Mouse (Mus musculus): ENCODE data around the gene Dnajc3.

The Dnajc3 gene

GRCm38 (mm10) chr14:118931181-118931580, 6.6 kb upstream of the Dnajc3 start:
- 82% methylated on average over 2 of the region's 2 CpGs for WGBS

DNA sequence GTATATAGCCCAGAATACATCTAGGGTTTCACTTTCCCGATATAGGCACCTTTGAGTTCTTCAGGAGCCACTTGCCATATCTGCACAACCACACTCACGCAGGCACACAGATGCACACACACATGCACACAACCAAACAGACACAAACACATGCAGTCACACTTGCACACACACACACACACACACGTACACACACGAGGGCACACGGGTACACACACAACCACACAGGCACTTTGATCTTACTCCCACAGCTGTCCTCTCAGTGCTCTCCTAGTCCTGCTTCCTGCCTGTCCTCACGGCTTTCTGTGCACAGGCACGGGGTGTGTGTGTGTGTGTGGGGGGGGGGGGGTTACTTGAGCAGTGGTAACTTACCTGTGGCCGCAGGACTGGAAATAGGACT, 4.8 kb upstream of the Dnajc3 start:
- WGBS, result 68% methylated on average over 8 of the region's 8 CpGs

DNA sequence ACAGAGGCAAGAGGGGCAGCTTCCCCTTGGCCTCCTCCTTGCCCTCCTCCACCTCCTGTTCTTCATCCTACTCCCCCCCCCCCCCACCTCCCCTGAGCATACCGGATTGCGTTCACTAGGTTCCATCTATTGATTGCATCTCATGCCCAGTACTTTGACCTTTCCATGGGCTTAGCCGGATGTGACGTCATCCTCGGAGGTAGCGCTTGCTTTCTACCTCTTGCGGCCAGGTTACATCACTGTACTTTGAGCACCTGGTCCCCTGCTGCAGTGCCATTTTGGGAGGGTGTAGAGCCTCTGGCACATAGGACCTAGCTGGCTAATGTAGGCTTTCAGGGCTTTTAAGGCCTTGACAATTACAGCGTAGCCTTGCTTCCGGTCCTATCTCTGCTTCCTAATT, 3.1 kb upstream of the Dnajc3 start:
- WGBS, result 90% methylated on average over 9 of the region's 9 CpGs

- WGBS, result 71% methylated on average over 3 of the region's 3 CpGs
These were observed 1.5 kb upstream of the Dnajc3 start for GRCm38 (mm10) chr14:118936236-118936635.

- 43% methylated on average over 4 of the region's 4 CpGs for whole genome bisulfite sequencing
These were observed 824 bp upstream of the Dnajc3 start for GRCm38 (mm10) chr14:118936952-118937351.

DNA sequence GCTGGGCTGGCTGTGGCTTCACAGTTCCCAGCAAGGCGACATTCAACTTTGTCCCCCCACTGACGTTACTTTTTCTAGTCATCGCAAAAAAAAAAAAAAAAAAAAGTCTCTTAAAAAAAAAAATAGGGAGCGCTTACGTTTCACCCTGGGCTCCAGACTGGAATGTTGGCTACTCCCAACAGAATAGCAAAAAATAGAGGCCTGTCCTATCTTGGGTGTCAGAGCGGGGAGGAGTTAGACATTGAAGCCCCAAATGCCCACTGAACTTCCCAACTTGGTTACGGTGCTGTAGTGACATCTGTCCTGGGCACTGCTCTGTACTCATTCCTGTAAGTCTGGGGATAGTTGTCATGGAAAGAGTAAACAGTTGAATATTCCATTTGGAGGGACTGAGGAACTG, 775 bp downstream of the Dnajc3 start:
- under 1% methylated on average over 7 of the region's 7 CpGs for WGBS

DNA sequence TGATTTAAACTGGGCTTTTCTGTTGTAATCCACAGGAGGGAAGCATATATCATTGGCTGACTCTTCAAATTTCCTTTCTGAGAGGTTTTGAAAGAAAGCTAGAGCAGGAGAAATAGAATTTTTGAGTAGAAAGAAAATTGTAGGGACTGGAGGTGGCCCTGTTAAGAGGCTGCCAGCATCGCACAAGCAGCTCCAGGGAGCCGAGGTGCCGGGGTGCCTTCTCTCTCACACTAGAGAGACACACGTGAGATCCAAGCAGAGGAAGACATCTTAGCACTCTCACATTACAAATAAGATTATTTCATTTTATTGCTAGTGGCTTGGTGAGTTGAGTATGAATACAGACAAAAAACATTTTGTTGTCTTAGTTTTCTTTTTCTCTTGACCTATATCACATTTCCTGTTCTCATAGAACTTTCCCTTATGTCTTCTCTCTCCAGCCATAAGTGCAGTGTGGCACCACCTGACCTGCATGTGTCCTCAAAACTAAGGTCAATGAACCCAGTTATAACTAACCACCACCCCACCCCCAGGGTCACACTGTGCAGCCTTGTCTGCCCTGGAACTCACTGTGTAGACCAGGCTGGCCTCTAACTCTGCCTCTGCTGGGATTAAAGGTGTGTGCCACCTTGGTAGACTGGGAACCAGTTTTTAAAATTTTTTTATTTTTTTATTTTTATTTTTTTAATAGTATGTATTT, 3.2 kb downstream of the Dnajc3 start:
- WGBS, result 59% methylated on average over 4 of the region's 4 CpGs

GRCm38 (mm10) chr14:118942076-118942475, 4.3 kb downstream of the Dnajc3 start:
- 47% methylated on average over 12 of the region's 12 CpGs for WGBS

- WGBS, result 81% methylated on average over 2 of the region's 2 CpGs
These were observed 6.9 kb downstream of the Dnajc3 start for GRCm38 (mm10) chr14:118944702-118945101.

DNA sequence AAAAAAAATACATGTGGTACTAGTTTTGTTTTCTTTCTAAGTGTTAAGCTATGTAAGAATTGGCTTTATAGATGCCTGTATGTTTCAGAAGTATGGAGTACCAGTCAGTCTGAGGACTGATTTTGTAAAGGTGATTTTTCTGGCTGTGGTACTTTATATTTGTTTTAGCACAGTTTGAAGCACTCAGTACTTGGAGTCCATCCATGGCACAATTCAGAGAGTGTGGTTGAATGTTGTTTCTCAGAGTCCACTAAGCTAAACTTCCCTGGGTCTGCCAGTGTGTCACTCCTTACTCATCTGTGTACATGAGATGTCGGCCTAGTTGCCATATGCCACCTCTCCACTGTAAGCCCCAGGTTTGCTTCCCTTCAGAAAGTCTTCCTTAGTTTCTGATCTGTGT, 11.1 kb downstream of the Dnajc3 start:
- 50% methylated on average over 1 of the region's 1 CpGs for WGBS

DNA sequence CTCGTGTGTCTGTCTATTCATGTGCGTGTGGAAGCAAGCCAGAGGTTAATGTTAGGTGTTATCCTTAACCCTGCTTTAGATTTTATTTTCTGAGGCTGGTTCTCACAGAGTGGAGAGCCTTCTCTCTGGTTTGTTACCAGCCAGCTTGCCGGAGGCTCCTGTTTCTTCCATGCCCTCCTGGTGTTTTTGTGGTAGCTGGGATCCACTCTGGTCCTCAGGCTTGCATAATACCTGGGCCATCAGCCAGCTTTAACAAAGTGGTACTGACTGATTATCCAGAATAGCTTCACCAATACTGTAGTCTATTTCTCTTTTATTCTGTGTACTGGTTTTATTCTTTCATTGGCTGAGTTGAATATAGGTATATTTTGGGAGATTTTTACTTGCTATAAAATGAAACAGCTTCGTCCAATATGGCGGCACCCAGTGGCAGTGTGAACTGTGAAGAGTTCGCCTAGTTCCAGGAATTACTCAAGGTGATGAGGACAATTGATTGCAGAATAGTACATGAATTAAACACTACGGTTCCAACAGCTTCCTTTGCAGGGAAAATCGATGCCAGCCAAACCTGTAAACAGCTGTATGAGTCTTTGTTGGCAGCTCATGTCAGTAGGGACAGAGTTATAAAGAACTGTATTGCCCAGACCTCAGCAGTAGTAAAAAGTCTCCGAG, 14.3 kb downstream of the Dnajc3 start:
- 86% methylated on average over 9 of the region's 9 CpGs for WGBS

GRCm38 (mm10) chr14:118958010-118958409, 20.2 kb downstream of the Dnajc3 start:
- WGBS, result 65% methylated on average over 3 of the region's 3 CpGs

DNA sequence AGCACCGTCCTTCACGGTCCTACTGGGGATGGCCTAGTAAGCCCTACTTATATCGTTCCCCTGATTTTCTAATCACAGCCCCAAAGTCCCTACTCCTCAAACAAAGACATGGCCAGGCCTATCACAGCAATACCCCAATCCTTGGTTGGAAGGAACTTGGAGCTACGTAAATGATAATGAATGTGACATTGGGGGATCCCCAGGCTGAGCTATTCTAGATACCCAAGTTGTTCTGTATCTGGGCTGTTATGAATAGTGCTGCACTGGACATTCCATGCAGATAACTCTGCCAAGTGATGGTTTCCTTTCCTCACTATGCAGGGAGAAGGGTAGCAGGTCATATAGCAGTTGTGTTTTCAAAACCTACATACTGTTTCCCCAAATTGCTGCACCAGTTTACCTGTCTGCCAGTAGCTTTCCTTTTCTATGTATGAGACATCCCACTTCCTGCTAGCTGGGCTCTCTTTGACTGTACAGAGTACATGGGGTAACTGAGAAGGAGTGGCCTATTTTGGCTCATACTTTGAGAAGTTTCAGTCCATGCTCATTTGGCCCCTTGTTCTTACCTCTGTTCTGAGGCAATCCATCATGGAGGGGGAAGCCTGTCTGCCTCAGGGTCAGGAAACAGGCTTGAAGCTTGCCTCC, 27.7 kb downstream of the Dnajc3 start:
- 97% methylated on average over 4 of the region's 4 CpGs for WGBS

DNA sequence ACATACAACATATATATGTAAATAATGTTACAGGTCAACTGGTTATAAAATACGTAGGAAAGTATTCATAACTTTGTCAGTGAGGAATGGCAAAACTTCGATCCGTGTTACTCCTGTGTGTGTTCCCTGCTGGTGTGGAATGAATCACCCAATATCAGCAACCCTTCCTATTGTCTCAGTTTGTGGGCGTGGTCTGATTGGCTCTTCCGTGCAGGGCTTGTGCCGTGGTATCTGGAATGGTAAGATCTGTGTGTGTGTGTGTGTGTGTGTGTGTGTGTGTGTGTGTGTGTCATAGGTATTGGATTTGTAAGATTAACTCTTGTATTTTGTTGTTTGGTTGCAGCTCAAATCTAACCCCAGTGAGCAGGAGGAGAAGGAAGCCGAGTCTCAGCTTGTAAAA, 29.9 kb downstream of the Dnajc3 start:
- whole genome bisulfite sequencing, result 88% methylated on average over 7 of the region's 7 CpGs

DNA sequence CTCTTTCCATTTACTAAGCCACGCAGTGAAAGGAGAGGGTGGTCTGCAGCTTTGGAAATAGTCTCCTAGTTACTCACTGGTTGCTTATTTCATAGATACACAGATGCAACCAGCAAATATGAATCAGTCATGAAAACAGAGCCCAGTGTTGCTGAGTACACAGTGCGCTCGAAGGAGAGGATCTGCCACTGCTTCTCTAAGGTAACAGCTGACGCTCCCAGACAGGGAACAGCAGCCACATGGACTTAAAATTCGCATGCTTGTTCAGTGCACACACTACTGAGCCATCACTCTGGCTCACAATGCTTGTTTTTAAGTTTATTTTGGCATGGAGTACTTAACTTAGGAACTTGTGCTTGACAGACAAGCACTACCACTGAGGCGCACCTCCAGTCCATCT, 34.5 kb downstream of the Dnajc3 start:
- WGBS, result 75% methylated on average over 6 of the region's 6 CpGs

GRCm38 (mm10) chr14:118977136-118977816, 39.5 kb downstream of the Dnajc3 start:
- 63% methylated on average over 8 of the region's 8 CpGs for WGBS

DNA sequence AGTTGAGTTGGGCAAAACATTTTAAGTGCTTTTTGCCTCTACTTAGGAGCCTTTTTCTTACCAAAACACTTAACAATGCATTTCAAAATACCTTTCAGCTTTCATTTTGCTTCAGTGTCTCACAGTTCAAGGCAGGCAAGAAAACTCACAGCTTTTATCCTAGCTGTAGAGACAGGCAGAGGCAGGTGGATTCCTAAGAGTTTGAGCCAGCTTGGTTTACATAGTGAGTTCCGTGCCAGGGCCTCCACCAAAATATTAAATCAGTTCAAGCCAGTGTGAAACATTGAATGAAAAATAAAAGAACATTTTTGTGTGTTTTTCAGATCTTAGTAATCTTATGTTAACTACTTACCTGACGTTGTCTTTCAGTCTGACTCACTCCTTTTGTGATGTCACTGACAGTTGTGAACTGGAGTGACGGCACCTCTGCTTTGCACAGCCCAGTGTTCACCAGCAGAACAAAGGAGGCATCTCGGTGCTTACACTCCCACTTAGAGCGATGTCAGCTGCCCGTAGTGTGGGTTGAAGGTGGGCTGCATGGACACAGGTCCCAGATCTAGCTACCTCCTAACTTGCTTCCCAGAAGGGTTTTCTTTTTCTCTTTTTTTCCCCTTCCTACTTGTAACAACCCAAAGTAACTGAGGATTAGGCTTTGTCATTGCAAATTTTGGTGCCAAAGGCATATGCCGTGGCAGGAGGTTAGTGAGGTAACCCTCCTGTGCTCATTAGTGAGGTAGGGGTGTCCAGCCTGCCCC, 42.0 kb downstream of the Dnajc3 start:
- 57% methylated on average over 7 of the region's 7 CpGs for WGBS

DNA sequence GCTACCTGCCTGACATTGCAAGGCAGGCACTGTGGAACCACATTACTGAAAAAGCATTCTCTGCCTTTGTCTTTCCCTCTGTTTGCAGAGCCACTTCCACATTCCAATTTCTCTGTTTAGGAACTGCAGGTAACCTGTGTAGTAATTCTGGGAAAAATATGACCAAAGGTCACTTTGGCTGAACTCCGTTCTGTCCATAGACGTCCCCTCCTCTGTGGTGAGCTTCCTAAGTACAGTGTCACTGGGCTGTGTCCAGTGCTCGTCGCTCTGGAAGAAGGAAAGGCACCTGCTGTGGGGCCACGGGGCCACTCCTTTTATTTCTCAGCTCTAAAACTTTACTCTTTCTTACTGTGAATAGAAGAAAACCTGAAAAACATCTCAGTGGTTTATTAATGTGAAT, 42.6 kb downstream of the Dnajc3 start:
- WGBS, result 73% methylated on average over 5 of the region's 5 CpGs

DNA sequence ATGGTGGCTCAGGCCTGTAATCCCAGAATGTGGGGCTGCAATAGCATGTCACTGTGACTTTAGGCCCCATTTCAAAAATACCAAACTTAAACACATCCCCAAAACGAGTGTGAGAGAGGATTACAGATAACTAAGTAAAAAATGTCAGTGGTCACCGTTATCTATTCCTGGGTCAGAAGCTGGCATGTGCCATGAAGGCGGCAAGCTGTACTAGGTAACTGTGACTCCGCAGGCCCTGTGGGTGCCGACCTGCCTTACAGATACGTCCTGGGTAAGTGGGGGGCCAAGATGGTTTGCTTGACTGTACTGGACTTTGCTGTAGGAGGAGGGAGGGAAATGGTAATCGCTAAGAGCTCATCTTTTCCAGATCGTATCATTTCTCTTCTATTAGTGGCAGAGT, 43.1 kb downstream of the Dnajc3 start:
- 85% methylated on average over 8 of the region's 8 CpGs for WGBS

DNA sequence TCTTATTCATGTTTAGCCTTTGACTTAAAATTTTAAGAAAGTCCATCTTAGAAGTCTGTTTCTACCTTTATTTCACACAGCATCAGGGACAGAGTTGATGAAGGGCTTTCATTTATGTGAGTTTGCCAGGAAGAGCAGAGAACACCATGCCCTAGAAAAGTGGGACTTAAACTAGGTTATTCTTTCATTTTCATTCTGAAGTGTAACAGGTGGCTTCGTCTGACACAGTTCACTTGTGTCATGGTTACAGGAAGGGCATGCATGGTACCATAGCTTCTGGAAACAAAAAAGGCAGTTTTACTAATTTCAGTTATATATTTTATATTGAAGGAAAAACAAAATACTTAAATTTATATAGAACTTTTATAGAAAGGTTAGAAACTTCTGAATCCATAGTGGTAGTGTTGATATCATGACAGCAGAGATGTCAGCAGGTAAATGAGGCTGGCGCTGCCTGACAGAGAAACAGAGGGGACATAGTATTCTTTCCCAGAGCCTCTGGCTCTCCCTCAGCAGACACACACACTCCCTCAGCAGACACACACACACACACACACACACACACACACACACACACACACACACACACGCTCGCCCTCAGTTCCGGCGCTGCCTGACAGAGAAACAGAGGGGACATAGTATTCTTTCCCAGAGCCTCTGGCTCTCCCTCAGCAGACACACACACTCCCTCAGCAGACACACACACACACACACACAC, 44.1 kb downstream of the Dnajc3 start:
- WGBS, result 30% methylated on average over 6 of the region's 6 CpGs

GRCm38 (mm10) chr14:118982429-118983045, 44.8 kb downstream of the Dnajc3 start:
- 24% methylated on average over 8 of the region's 11 CpGs for WGBS

Data from cerebral cortex, adult 2 months (tissue).